10 mouse cellular contexts compared by ENCODE assay signal in the genomic region with DNA sequence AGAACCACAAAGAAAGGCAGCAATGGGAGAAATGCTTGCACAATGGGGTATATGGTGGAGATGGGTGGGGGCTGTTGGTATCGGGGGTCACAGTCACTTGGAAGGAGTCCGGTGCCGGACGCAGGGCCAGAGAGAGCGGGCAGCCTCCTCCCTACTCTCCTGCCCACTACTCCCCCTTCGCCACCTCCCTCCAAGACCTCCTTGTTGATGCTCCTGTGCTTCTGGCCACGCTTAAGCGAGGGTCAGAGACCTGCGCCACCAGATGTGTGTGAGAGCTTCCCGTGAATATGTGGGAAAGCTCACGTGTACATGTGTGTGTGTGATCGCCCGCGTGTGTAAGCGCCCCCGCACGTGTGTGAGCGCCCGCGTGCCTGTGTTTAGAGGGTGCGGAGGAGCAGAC. TPM values are rescaled to one million over a fixed set of nuclear protein-coding genes. Genes with fewer than 3 reads are reported as not detected.
DNase-seq lines count a peak whose midpoint lies in the region; ATAC-seq lines count a peak whose summit lies in the region.
"Had no signal": no experiment of that assay in that cellular context is flagged by ENCODE, and none has a peak within 500 bp of the region (broad histone marks: within the 10 kb centered on the region; RNA-seq: fewer than 3 reads in every experiment).

No protein-coding gene starts in this region.

- WGBS in heart, embryonic 15.5 days, result 3% methylated on average over 21 of the region's 21 CpGs
- WGBS in embryonic facial prominence, embryonic 13.5 days, result 2% methylated on average over 21 of the region's 21 CpGs
- WGBS in intestine, embryonic 16.5 days, result 6% methylated on average over 21 of the region's 21 CpGs
- WGBS in midbrain, embryonic 15.5 days, result under 1% methylated on average over 21 of the region's 21 CpGs

- peaks cover 22% of the 10 kb centered on the region for H3K27me3 ChIP-seq in heart, embryonic 15.5 days
- H3K27me3 ChIP-seq in embryonic facial prominence, embryonic 13.5 days, result peaks cover 70% of the 10 kb centered on the region
- H3K27me3 ChIP-seq in intestine, embryonic 16.5 days (replicated peaks; ENCODE audit: control insufficient read depth, insufficient read depth, low read length), result peaks cover 40% of the 10 kb centered on the region
- H3K27me3 ChIP-seq in midbrain, embryonic 15.5 days (replicated peaks), result peaks cover 30% of the 10 kb centered on the region

- peak overlapping the region; percentile 56 for H3K4me3 ChIP-seq in heart, embryonic 15.5 days
- H3K4me3 ChIP-seq in embryonic facial prominence, embryonic 13.5 days, result peak overlapping the region; percentile 33
- H3K4me3 ChIP-seq in intestine, embryonic 16.5 days (ENCODE audit: low read length), result peak overlapping the region; percentile 35
- peak overlapping the region; percentile 40 for H3K4me3 ChIP-seq in midbrain, embryonic 15.5 days
- H3K4me3 ChIP-seq: myocyte had no signal

- peaks cover 40% of the 10 kb centered on the region for H3K4me1 ChIP-seq in heart, embryonic 15.5 days (replicated peaks)
- peaks cover 12% of the 10 kb centered on the region for H3K4me1 ChIP-seq in embryonic facial prominence, embryonic 13.5 days
- peaks cover 5% of the 10 kb centered on the region for H3K4me1 ChIP-seq in intestine, embryonic 16.5 days (ENCODE audit: control insufficient read depth, insufficient read depth, low read length)
- peaks cover 19% of the 10 kb centered on the region for H3K4me1 ChIP-seq in midbrain, embryonic 15.5 days

- peak; percentile 11; the same call in 1 of the 2 replicates for ATAC-seq in heart, embryonic 15.5 days (replicated peaks; ENCODE audit: insufficient number of reproducible peaks, insufficient read depth, low FRiP score, low read depth)
- ATAC-seq in embryonic facial prominence, embryonic 13.5 days (ENCODE audit: insufficient number of reproducible peaks, insufficient read depth, low FRiP score, low TSS enrichment, low read depth), result no peak
- ATAC-seq in intestine, embryonic 16.5 days, result no peak
- ATAC-seq in midbrain, embryonic 15.5 days (replicated peaks), result peak; percentile 59

- peak overlapping the region; percentile 80 for H3K4me2 ChIP-seq in heart, embryonic 15.5 days
- peak overlapping the region; percentile 58 for H3K4me2 ChIP-seq in embryonic facial prominence, embryonic 13.5 days
- peak overlapping the region; percentile 53 for H3K4me2 ChIP-seq in intestine, embryonic 16.5 days (ENCODE audit: low read depth, low read length)
- H3K4me2 ChIP-seq in midbrain, embryonic 15.5 days, result peak overlapping the region; percentile 82

- no peaks in the 10 kb centered on the region for H3K9me3 ChIP-seq in heart, embryonic 15.5 days (replicated peaks)
- no peaks in the 10 kb centered on the region for H3K9me3 ChIP-seq in embryonic facial prominence, embryonic 13.5 days
- H3K9me3 ChIP-seq in intestine, embryonic 16.5 days (ENCODE audit: control insufficient read depth, low read length), result no peaks in the 10 kb centered on the region
- no peaks in the 10 kb centered on the region for H3K9me3 ChIP-seq in midbrain, embryonic 15.5 days

- no peak for DNase-seq in heart, postnatal 4 days
- DNase-seq in spleen, postnatal 14 days (ENCODE audit: low spot score in 2 of 2), result no peak
- DNase-seq in urinary bladder, adult 18-20 months (ENCODE audit: low spot score in 2 of 2), result no peak
- DNase-seq in spleen, postnatal 36 days (ENCODE audit: low spot score in 2 of 2), result no peak

- H3K27ac ChIP-seq in heart, embryonic 15.5 days, result peak overlapping the region; percentile 90; the same call in 1 of the 2 replicates
- no peak overlapping the region for H3K27ac ChIP-seq in embryonic facial prominence, embryonic 13.5 days
- H3K27ac ChIP-seq in intestine, embryonic 16.5 days (ENCODE audit: low read length), result no peak overlapping the region
- H3K27ac ChIP-seq in midbrain, embryonic 15.5 days, result no peak overlapping the region

- H3K36me3 ChIP-seq in heart, embryonic 15.5 days, result no peaks in the 10 kb centered on the region
- no peaks in the 10 kb centered on the region for H3K36me3 ChIP-seq in embryonic facial prominence, embryonic 13.5 days
- no peaks in the 10 kb centered on the region for H3K36me3 ChIP-seq in intestine, embryonic 16.5 days (ENCODE audit: control insufficient read depth, insufficient read depth, low read length)
- H3K36me3 ChIP-seq in midbrain, embryonic 15.5 days (replicated peaks), result no peaks in the 10 kb centered on the region

- peak overlapping the region; percentile 72 for H3K9ac ChIP-seq in heart, embryonic 15.5 days
- peak overlapping the region; percentile 44; the same call in 1 of the 2 replicates for H3K9ac ChIP-seq in embryonic facial prominence, embryonic 13.5 days
- H3K9ac ChIP-seq in intestine, embryonic 16.5 days (ENCODE audit: low read depth, low read length), result peak overlapping the region; percentile 35; the same call in 1 of the 2 replicates
- H3K9ac ChIP-seq in midbrain, embryonic 15.5 days, result peak overlapping the region; percentile 33

RNA-seq across cellular contexts. Expression of a gene that starts 0.3 kb away (rescaled TPM):
- polyA plus RNA-seq in heart, embryonic 15.5 days (2015; fragmentation: Nextera tagmentation; extraction: Ambion mirVana), result 24.1 and 25.5 TPM in 2 replicates
- 10 to 100 TPM; 41.6 to 43.6 TPM for total RNA-seq in heart, postnatal 4 days (2021)
- polyA plus RNA-seq in embryonic facial prominence, embryonic 13.5 days (2015; fragmentation: Nextera tagmentation; extraction: Ambion mirVana), result 0.32 and 0.74 TPM in 2 replicates
- polyA plus RNA-seq in intestine, embryonic 16.5 days (2015; fragmentation: Nextera tagmentation; extraction: Ambion mirVana), result 0.09 and 0.15 TPM in 2 replicates
- polyA plus RNA-seq in midbrain, embryonic 15.5 days (2015; fragmentation: Nextera tagmentation; extraction: Ambion mirVana), result 0.80 and 1.3 TPM in 2 replicates
- total RNA-seq: MEL had no signal
- polyA plus RNA-seq: myocyte had no signal

RNA-seq across cellular contexts. Expression of a gene that starts 27.8 kb away (rescaled TPM):
- polyA plus RNA-seq in heart, embryonic 15.5 days (2015; fragmentation: Nextera tagmentation; extraction: Ambion mirVana), result 0.08 TPM in 1 of 2 replicates, not detected in the other
- total RNA-seq in heart, postnatal 4 days (2021), result not detected
- polyA plus RNA-seq in embryonic facial prominence, embryonic 13.5 days (2015; fragmentation: Nextera tagmentation; extraction: Ambion mirVana), result not detected in 2 replicates
- polyA plus RNA-seq in intestine, embryonic 16.5 days (2015; fragmentation: Nextera tagmentation; extraction: Ambion mirVana), result not detected in 2 replicates
- not detected in 2 replicates for polyA plus RNA-seq in midbrain, embryonic 15.5 days (2015; fragmentation: Nextera tagmentation; extraction: Ambion mirVana)
- total RNA-seq: MEL had no signal
- polyA plus RNA-seq: myocyte had no signal

Comparison
In these comparisons a context has a peak if more than half of its experiments do, and no peak if none do; other contexts are left out.
1. ATAC-seq: peak in heart, embryonic 15.5 days (single experiment) and midbrain, embryonic 15.5 days (single experiment); none in embryonic facial prominence, embryonic 13.5 days (single experiment) and intestine, embryonic 16.5 days (single experiment).
2. RNA of a gene that starts 0.3 kb away (polyA plus RNA-seq): 24.1 to 25.5 TPM in heart, embryonic 15.5 days; 0.80 to 1.3 TPM in midbrain, embryonic 15.5 days, 0.32 to 0.74 TPM in embryonic facial prominence, embryonic 13.5 days and 0.09 to 0.15 TPM in intestine, embryonic 16.5 days; every median in the first group is over 10 times any median in the second.
3. Peak in every context shown above with its lines, with median percentiles within 50 percentile points of each other: H3K4me2 ChIP-seq, H3K4me3 ChIP-seq and H3K9ac ChIP-seq.